Mouse (Mus musculus) heart, adult 11 months (tissue): Measurements from ENCODE around the gene Cetn3.

Source experiments
- DNase-seq: peaks from one replicate; pipeline ENCODE4 v3.0.0; 2022

Cetn3 gene

DNA sequence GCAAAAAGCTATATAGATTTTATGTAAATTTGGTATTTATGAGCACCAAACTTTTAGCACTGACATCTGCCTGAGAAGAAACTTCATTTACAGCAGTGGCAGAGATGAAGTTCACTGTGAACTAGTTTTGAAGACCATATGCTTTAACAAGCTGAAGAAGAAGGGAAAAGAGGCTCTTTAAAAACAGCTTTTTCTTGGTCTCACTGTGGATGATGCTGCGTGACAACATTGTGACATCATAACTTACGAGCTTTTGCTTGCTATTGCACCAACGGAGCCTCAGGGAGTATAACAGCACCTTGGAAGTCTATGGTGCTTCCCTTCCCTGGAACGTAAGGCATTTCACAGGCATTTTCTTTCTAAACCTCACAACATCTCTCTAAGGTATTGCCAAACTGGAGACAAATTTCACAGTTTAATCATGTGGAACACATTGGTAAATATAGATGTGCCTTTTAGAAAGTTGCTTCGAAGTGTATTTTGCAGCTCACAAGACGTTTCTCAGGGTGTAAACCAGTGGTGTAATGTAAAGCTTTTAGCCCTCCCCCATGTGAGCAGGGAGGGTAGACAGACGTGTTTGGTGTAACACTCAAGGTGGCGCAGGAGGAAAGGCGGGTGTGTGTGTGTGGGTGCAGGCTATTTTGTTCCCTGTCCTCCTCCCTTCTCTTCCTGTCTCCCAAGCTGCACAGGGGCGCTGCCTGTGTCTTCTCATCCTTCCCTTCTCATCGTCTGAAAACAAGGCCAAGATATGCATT is 41.9 kb downstream of the Cetn3 start:
- no peak for DNase-seq

DNA sequence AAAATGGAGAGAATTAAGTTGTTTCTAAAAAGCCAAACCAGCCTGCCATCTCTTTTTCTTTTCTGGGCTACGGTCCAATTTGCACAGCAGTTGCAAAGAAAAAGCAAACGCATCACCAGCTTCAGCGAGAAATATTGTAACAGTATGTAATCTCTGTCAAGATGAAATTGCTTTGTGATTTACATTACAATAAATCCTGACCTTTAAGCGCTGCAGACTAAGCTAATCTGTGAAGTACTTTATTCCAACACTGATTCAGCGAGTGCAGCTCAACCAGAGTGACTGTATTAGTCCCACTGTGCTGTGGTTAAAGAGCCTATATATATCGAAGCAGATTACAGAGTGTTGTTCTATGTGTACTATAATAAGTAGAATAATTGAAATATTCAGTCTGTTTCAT is 45.6 kb downstream of the Cetn3 start:
- peak; percentile 25 for DNase-seq

DNA sequence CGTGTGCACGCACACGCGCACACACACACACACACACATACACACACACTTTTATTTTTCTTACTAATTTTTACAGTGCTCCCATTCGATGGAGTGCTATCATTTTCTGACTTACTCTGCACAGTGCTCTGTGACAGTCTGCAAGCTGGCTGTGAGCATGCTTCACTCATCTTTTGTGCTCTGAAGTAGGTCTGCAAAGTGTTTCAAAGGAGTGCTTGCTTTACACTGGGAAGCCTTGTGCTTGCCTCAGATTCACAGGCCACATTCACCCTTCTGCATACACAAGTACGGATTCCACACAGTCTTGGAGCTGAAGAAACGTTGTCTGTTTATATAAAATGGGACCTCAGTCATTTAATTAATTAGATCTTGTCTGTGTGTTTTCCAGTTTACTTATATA is 49.0 kb downstream of the Cetn3 start:
- peak; percentile 34 for DNase-seq

DNA sequence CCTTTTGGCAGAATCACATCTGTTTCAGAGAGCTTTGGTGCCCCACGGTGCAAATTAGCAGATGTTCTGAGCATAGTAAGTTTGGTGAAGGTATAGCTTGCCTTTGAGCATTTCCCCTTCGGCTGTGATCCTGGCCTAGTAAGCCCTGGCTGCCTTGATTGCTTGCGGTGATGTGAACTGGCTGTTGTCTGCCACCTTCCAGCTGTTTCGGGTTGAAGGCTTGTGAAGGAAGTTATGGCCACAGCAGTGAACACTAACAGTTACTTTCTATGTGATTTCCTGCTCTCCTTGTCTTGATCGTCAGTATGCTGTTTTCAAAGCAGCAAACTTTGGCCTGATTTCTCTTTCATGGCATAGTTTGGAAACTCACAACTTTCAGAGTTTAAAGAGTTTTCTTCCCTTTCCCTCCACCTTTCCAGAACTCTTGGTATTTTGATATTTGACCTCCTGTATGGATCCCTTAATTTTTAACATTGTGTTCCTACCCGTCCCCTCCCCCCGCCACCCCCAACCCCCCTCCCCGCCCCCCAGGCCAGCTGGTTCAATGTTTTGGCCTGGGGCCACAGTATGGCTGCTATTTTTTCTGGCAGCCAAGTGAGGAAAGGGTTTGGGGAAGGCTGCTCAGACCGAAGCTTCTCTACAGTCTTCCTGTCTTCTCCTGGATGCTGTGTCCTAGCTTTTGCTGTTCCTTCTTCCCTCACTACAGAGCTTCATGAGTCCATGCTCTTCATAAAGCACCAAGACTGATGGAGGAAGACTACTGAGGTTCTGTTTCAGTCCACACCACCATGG is 53.7 kb downstream of the Cetn3 start:
- peak; percentile 73 for DNase-seq

DNA sequence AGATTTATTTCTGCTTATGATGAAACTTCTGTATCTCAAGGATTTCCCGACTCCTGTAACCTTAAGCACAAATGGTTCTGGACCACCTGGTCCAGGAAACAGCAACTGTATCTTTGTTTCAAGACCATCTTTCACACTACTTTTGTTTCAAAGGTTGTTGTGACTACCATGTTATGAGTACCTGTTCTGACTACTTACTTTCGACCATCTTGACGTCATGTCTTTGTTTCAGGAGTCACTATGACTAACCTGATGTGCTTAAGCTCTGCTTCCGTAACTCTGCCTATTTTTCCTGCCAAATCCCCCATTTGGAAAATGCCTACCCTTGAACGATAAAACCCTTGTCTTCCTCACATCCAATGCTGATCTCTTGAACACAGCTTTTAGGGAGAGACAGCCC is 55.1 kb downstream of the Cetn3 start:
- no peak for DNase-seq

DNA sequence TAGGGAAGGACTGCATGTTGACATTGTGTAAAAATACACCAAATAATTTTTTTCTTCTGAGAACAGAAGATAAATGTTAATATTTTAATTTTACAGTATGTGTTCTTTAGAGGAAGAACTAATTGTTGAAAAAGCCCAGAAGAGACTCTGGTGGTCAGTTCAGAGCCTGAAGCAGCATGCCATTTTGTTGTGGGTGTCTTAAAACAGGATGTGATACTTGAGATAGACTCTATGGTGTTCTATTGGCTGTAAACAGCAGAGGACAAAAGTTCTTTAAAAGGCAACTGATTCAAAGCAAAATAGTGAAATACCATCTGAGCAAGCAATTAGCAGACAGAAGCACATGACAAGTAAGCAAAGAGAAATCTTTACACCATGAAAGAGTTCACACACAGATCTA is 56.1 kb downstream of the Cetn3 start:
- DNase-seq = no peak

DNA sequence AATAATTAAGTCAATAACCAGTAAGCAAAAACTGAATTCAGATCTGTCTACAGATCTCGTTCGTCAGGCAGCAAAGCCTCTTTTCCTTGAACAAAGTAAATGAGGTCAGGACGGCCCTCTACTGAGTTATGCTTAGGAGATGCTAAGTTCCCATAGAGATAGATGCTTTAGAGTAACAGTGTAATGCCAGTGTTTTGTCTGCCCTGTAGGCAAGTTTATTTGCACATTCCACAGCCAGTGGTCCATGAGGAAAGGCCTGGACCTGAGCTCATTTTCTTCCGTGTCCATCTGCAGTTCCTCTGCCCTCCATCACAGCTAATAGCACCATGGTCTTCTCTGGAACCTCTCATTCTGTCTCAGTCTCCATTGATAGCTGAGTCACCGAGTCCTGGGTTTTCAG is 57.4 kb downstream of the Cetn3 start:
- DNase-seq = no peak

DNA sequence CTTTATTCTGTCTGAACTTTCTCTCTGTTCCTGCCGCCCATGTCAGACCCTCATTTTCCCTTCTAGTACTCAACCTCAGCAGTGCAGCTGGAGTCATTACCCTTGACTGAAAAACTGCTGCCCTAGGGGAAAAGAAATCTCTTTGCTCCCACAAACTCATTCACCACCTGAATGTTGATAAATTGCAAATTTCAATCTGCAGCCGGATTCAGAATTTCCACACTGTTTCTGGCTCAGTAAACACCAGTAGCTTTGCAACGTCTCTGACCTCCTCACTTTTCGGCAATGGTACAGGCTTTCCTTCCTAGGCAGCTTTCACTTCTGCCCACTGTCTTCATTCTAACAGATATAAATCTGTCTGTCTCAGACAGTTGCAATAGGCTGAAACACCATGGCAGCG is 57.8 kb downstream of the Cetn3 start:
- peak; percentile 52 for DNase-seq

DNA sequence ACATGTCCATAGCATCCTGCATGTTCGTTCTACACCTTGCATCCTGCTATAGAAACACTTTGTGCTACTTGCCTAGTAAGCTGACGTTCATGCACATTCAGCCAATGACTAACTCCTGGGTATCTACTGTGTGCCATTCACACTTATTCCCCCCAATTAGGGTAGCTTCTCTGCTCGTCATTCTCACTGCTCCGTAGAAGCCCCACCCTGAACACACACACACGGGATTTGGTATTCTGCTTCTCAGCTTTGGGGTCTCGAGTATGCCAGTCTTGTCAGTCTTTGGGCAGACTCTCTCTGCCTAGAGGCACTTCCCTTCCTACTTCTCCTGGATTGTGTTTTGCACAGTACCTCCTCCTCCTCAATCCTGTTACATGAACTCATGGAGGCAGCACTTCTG is 59.4 kb downstream of the Cetn3 start:
- peak; percentile 66 for DNase-seq
